Mouse (Mus musculus) C2C12 (cell line): ENCODE data around the gene Mrtfb. TPM values are rescaled to one million over a fixed set of nuclear protein-coding genes. Genes with fewer than 3 reads are reported as not detected.
A peak's percentile ranks its signal among the peaks of the same experiment; 100 is the strongest.

Source experiments
- H3K27me3 ChIP-seq: one replicate; pipeline ENCODE4 v1.6.1; 2011; ENCODE audit not compliant: control insufficient read depth, insufficient read depth, insufficient read length
- H3K36me3 ChIP-seq: one replicate; pipeline ENCODE4 v1.6.1; 2011; ENCODE audit not compliant: control insufficient read depth, insufficient read depth
- H3K4me3 ChIP-seq: one replicate; pipeline ENCODE4 v1.5.1; 2011; ENCODE audit warnings: mild to moderate bottlenecking, control low read depth; ENCODE audit not compliant: poor library complexity, insufficient read depth, severe bottlenecking
- H3K79me2 ChIP-seq: one replicate; pipeline ENCODE4 v1.6.1; 2011; ENCODE audit not compliant: control insufficient read depth, insufficient read depth
- H3K79me3 ChIP-seq: one replicate; pipeline ENCODE4 v1.6.1; 2011; ENCODE audit warnings: low read depth, control low read depth
- H3ac ChIP-seq: one replicate; pipeline ENCODE3; 2011; ENCODE audit warnings: low read depth; ENCODE audit not compliant: control insufficient read depth, insufficient read length
- CEBPB ChIP-seq: IDR thresholded peaks from one replicate; pipeline ENCODE4 v1.6.1; 2011; ENCODE audit warnings: low read depth, mild to moderate bottlenecking, control low read depth, moderate library complexity
- CTCF ChIP-seq: IDR thresholded peaks from one replicate; pipeline ENCODE4 v1.5.1; 2011; ENCODE audit not compliant: control insufficient read depth, insufficient read depth, insufficient read length
- FOSL1 ChIP-seq: IDR thresholded peaks from one replicate; pipeline ENCODE4 v1.8.0; 2011; ENCODE audit warnings: mild to moderate bottlenecking, low read length; ENCODE audit not compliant: poor library complexity, insufficient read depth, severe bottlenecking
- MAX ChIP-seq: IDR thresholded peaks from one replicate; pipeline ENCODE4 v1.6.1; 2011; ENCODE audit warnings: mild to moderate bottlenecking, control low read depth
- MYOD1 ChIP-seq: IDR thresholded peaks from one replicate; pipeline ENCODE4 v1.6.1; 2011; ENCODE audit warnings: low read depth; ENCODE audit not compliant: control insufficient read depth, insufficient read length
- MYOG ChIP-seq: IDR thresholded peaks from one replicate; pipeline ENCODE4 v1.6.1; 2011; ENCODE audit not compliant: control insufficient read depth, insufficient read length; ENCODE audit errors: extremely low read depth
- USF1 ChIP-seq: IDR thresholded peaks from one replicate; pipeline ENCODE4 v1.6.1; 2011; ENCODE audit warnings: low read depth, mild to moderate bottlenecking, control low read depth, moderate library complexity
- polyA plus RNA-seq: library from polyadenylated mRNA; unstranded; fragments of >200 nt; fragmentation: generic; extraction: Trizol; gene quantifications from one replicate; pipeline ENCODE4 v1.2.1, GENCODE M21; 2012; ENCODE audit warnings: missing spikeins

Mrtfb gene
- polyA plus RNA-seq, 1 experiment, result 6.6 TPM

GRCm38 (mm10) chr16:13367466-13367856 lies 111.2 kb downstream of the Mrtfb start:
- no peaks in the 10 kb centered on the region for H3K27me3 ChIP-seq

GRCm38 (mm10) chr16:13368645-13369044 lies 112.4 kb downstream of the Mrtfb start:
- no peaks in the 10 kb centered on the region for H3K79me2 ChIP-seq
- TF ChIP-seq MYOD1 (peak; percentile 7), USF1 (no peak), MYOG (no peak)
- no peaks in the 10 kb centered on the region for H3K27me3 ChIP-seq
- no peak overlapping the region for H3K4me3 ChIP-seq
- no peaks in the 10 kb centered on the region for H3K79me3 ChIP-seq
- H3K36me3 ChIP-seq, result no peaks in the 10 kb centered on the region
- H3ac ChIP-seq, result no peak overlapping the region

More at GRCm38 (mm10) chr16:13367466-13367856, 111.2 kb downstream of the Mrtfb start:
- H3K79me3 ChIP-seq, result no peaks in the 10 kb centered on the region
- no peaks in the 10 kb centered on the region for H3K36me3 ChIP-seq
- no peak overlapping the region for H3K4me3 ChIP-seq
- H3K79me2 ChIP-seq, result no peaks in the 10 kb centered on the region
- no peak overlapping the region for H3ac ChIP-seq
- TF ChIP-seq CTCF (no peak), MYOD1 (no peak), CEBPB (no peak), USF1 (no peak), FOSL1 (no peak), MAX (no peak), MYOG (no peak)

GRCm38 (mm10) chr16:13371740-13372287 lies 115.5 kb downstream of the Mrtfb start:
- Histone ChIP-seq H3K4me3 (no peak overlapping the region), H3K79me3 (no peaks in the 10 kb centered on the region), H3K27me3 (no peaks in the 10 kb centered on the region), H3K79me2 (no peaks in the 10 kb centered on the region), H3ac (no peak overlapping the region), H3K36me3 (no peaks in the 10 kb centered on the region)
- TF ChIP-seq MYOD1 (no peak), CTCF (no peak), FOSL1 (no peak), CEBPB (no peak), USF1 (no peak), MYOG (no peak), MAX (no peak)

- TF ChIP-seq USF1, result no peak
- no peak for TF ChIP-seq CTCF
- TF ChIP-seq MYOD1, result no peak
- Histone ChIP-seq H3K79me2 (no peaks in the 10 kb centered on the region), H3ac (no peak overlapping the region), H3K36me3 (no peaks in the 10 kb centered on the region), H3K4me3 (no peak overlapping the region), H3K27me3 (no peaks in the 10 kb centered on the region), H3K79me3 (no peaks in the 10 kb centered on the region)
These were observed 116.7 kb downstream of the Mrtfb start for GRCm38 (mm10) chr16:13372899-13373533.

- Histone ChIP-seq H3K27me3 (no peaks in the 10 kb centered on the region), H3K79me2 (no peaks in the 10 kb centered on the region), H3K79me3 (no peaks in the 10 kb centered on the region), H3ac (no peak overlapping the region), H3K36me3 (peaks cover 13% of the 10 kb centered on the region), H3K4me3 (no peak overlapping the region)
- no peak for TF ChIP-seq MAX
- no peak for TF ChIP-seq FOSL1
- TF ChIP-seq USF1, result no peak
- no peak for TF ChIP-seq CTCF
- no peak for TF ChIP-seq CEBPB
- no peak for TF ChIP-seq MYOG
- no peak for TF ChIP-seq MYOD1
These were observed 120.7 kb downstream of the Mrtfb start for GRCm38 (mm10) chr16:13376947-13377486.

GRCm38 (mm10) chr16:13378157-13378556 lies 121.9 kb downstream of the Mrtfb start:
- H3K36me3 ChIP-seq, result peaks cover 18% of the 10 kb centered on the region
- TF ChIP-seq MYOD1, result no peak
- no peak for TF ChIP-seq USF1
- no peak for TF ChIP-seq MYOG
- no peak for TF ChIP-seq FOSL1
- no peak for TF ChIP-seq CEBPB
- no peak for TF ChIP-seq MAX
- no peak for TF ChIP-seq CTCF
- H3K27me3 ChIP-seq, result no peaks in the 10 kb centered on the region
- H3ac ChIP-seq, result no peak overlapping the region
- H3K4me3 ChIP-seq, result no peak overlapping the region
- H3K79me2 ChIP-seq, result no peaks in the 10 kb centered on the region
- H3K79me3 ChIP-seq, result no peaks in the 10 kb centered on the region
